In genomic region chr17:3313711-3314624, GRCm38 (mm10) we compare ENCODE assay signal across 8 mouse cellular contexts. TPM values are rescaled to one million over a fixed set of nuclear protein-coding genes. Genes with fewer than 3 reads are reported as not detected.
DNase-seq lines count a peak whose midpoint lies in the region; ATAC-seq lines count a peak whose summit lies in the region.

No protein-coding gene starts in this region.

- 5% methylated on average over 60 of the region's 60 CpGs for WGBS in midbrain, embryonic 10.5 days

- intact Hi-C loops in gastrocnemius, postnatal 14 days (cut with DNase I; ENCODE audit: low total_unique reads), result no loop called here
- intact Hi-C loops in left cerebral cortex, postnatal 36 days (cut with DNase I), result no loop called here

- ATAC-seq in common myeloid progenitor, adult 5-6 weeks (replicated peaks; ENCODE audit: low read depth, poor library complexity, severe bottlenecking), result peak; percentile 92
- peak; percentile 86 for ATAC-seq in inflammation-experienced regulatory T-cells, adult 6 months

- H3K4me3 ChIP-seq in midbrain, embryonic 10.5 days, result peak overlapping the region; percentile 53

- peak; percentile 78 for DNase-seq in adipocyte (ENCODE audit: low spot score)
- peak; percentile 76 for DNase-seq in gastrocnemius, postnatal 14 days
- DNase-seq in left cerebral cortex, postnatal 36 days (ENCODE audit: low spot score in 2 of 2), result peak; percentile 59 to 72
- peak; percentile 89 for DNase-seq in midbrain, embryonic 10.5 days (ENCODE audit: low spot score)
- peak; percentile 24 to 48 for DNase-seq in right cerebral cortex, postnatal 36 days (ENCODE audit: low spot score in 2 of 2)
- peak; percentile 52 to 67 for DNase-seq in urinary bladder, postnatal 36 days (ENCODE audit: low spot score in 2 of 2)

- H3K4me1 ChIP-seq in midbrain, embryonic 10.5 days, result 0 out of 2 replicates have a peak, but pooled peaks cover 3% of the 10 kb centered on the region

- H3K27me3 ChIP-seq in midbrain, embryonic 10.5 days (ENCODE audit: low read depth, poor library complexity, severe bottlenecking), result peaks cover 42% of the 10 kb centered on the region

- H3K9me3 ChIP-seq in midbrain, embryonic 10.5 days (replicated peaks), result no peaks in the 10 kb centered on the region

- H3K27ac ChIP-seq in midbrain, embryonic 10.5 days (replicated peaks), result peak overlapping the region; percentile 79

- no peaks in the 10 kb centered on the region for H3K36me3 ChIP-seq in midbrain, embryonic 10.5 days

RNA-seq across cellular contexts. Expression of gene Tiam2, which starts 12.4 kb away (rescaled TPM):
- total RNA-seq in common myeloid progenitor, adult 5-6 weeks (2017), result 3.5 and 4.6 TPM in 2 replicates
- 1 to 10 TPM; 3.1 to 3.9 TPM for total RNA-seq in gastrocnemius, postnatal 14 days (2021)
- polyA plus RNA-seq in inflammation-experienced regulatory T-cells, adult 6 months (2017; shearing (Covaris generic)), result 1 to 10 TPM; 1.3 to 2.1 (median 1.6) TPM
- total RNA-seq in left cerebral cortex, postnatal 36 days (2021), result 10 to 100 TPM; 91.2 to 95.7 TPM
- 2.9 and 3.0 TPM in 2 replicates for polyA plus RNA-seq in midbrain, embryonic 10.5 days (2016; fragmentation: Nextera tagmentation; extraction: Ambion mirVana)

Comparison
In these comparisons a context has a peak if more than half of its experiments do, and no peak if none do; other contexts are left out.
1. Peak in every context shown above with its lines: DNase-seq, ATAC-seq, H3K4me3 ChIP-seq and H3K27ac ChIP-seq.
2. DNase-seq: peak in every context shown above with its lines; median percentile 89 in midbrain, embryonic 10.5 days; 78 in adipocyte; 76 in gastrocnemius, postnatal 14 days; 66 in left cerebral cortex, postnatal 36 days; 60 in urinary bladder, postnatal 36 days; 36 in right cerebral cortex, postnatal 36 days.
3. RNA of gene Tiam2, which starts 12.4 kb away (total RNA-seq): 91.2 to 95.7 TPM in left cerebral cortex, postnatal 36 days; 3.1 to 3.9 TPM in gastrocnemius, postnatal 14 days and 3.5 to 4.6 TPM in common myeloid progenitor, adult 5-6 weeks; every median in the first group is over 10 times any median in the second.